Mouse (Mus musculus) heart, postnatal 0 days (tissue): ENCODE measurements at regions not wholly inside any gene's neighbourhood (a gene's known extent, or its start where the extent isn't known, plus 50 kb on each side); places are given as distances from the start of the nearest gene placed in this dataset.
A peak's percentile ranks its signal among the peaks of the same experiment; 100 is the strongest.

ENCODE experiments used
- ATAC-seq: fragments of 200-750 bp; cut with Nextera tagmentation; 2 replicates; pipeline ENCODE4 v1.8.0; 2017; ENCODE audit warnings: low read depth, moderate number of reproducible peaks, moderate library complexity; ENCODE audit not compliant: insufficient read depth
- DNase-seq: peaks from one replicate; pipeline ENCODE4 v3.0.0-alpha.2; 2016; ENCODE audit warnings: low spot score
- H3K27ac ChIP-seq: fragments of 300-500 bp; sonication (generic); 2 replicates; pipeline ENCODE4 v1.5.1; 2014; ENCODE audit warnings: low read depth, mild to moderate bottlenecking
- H3K27me3 ChIP-seq: fragments of 300-500 bp; sonication (generic); 2 replicates; pipeline ENCODE4 v1.6.1; 2014; ENCODE audit warnings: low read length, mixed read lengths; ENCODE audit not compliant: control insufficient read depth, insufficient read depth
- H3K36me3 ChIP-seq: fragments of 300-500 bp; sonication (generic); replicated peaks from 2 replicates; pipeline ENCODE4 v1.6.1; 2014; ENCODE audit warnings: low read length, mixed read lengths; ENCODE audit not compliant: control insufficient read depth, insufficient read depth
- H3K4me1 ChIP-seq: fragments of 300-500 bp; sonication (generic); 2 replicates; pipeline ENCODE4 v1.6.1; 2014; ENCODE audit warnings: antibody characterized with exemption; ENCODE audit not compliant: control insufficient read depth, insufficient read depth
- H3K4me2 ChIP-seq: fragments of 300-500 bp; sonication (generic); 2 replicates; pipeline ENCODE4 v1.6.1; 2014; ENCODE audit warnings: low read depth, mild to moderate bottlenecking, low read length, moderate library complexity
- H3K4me3 ChIP-seq: fragments of 300-500 bp; sonication (generic); 2 replicates; pipeline ENCODE4 v1.5.1; 2014; ENCODE audit warnings: low read depth, low read length
- H3K9ac ChIP-seq: fragments of 300-500 bp; sonication (generic); replicated peaks from 2 replicates; pipeline ENCODE4 v1.6.1; 2014; ENCODE audit warnings: low read depth, low read length, mixed read lengths
- H3K9me3 ChIP-seq: fragments of 300-500 bp; sonication (generic); replicated peaks from 2 replicates; pipeline ENCODE4 v1.6.1; 2016; ENCODE audit warnings: low read length; ENCODE audit not compliant: control insufficient read depth
- CTCF ChIP-seq: IDR thresholded peaks from 2 replicates; pipeline ENCODE4 v1.5.1; 2016; ENCODE audit warnings: antibody characterized with exemption, control low read depth, low read depth
- EP300 ChIP-seq: IDR thresholded peaks from 2 replicates; pipeline ENCODE4 v1.6.1; 2016; ENCODE audit warnings: antibody characterized with exemption, low read depth
- WGBS: fragments of 180-500 bp; shearing (Covaris S2); extraction: QIAGEN DNeasy Blood & Tissue Kit; methylation state at CpG from one replicate; pipeline ENCODE4 v1.1.7; 2014; 5-methylcytosine and 5-hydroxymethylcytosine counted together

- DNase-seq: no peak
Measured at GRCm38 (mm10) chr8:128039341-128040064, 318.9 kb upstream of the Nrp1 start.

GRCm38 (mm10) chr8:128042877-128043276, 315.5 kb upstream of the Nrp1 start:
- ATAC-seq (no peak), DNase-seq (no peak)
- no peak overlapping the region for H3K27ac ChIP-seq
- no peak overlapping the region for H3K4me3 ChIP-seq
- no peaks in the 10 kb centered on the region for H3K27me3 ChIP-seq
- no peaks in the 10 kb centered on the region for H3K36me3 ChIP-seq
- WGBS: 70% methylated on average over 2 of the region's 2 CpGs
- H3K4me1 ChIP-seq: 0 out of 2 replicates have a peak, but pooled peaks cover 3% of the 10 kb centered on the region
- H3K4me2 ChIP-seq: no peak overlapping the region
- H3K9me3 ChIP-seq: no peaks in the 10 kb centered on the region
- TF ChIP-seq EP300 (no peak), CTCF (no peak)
- H3K9ac ChIP-seq: no peak overlapping the region

More at GRCm38 (mm10) chr8:128039341-128040064, 318.9 kb upstream of the Nrp1 start:
- Histone ChIP-seq H3K4me2 (no peak overlapping the region), H3K9ac (no peak overlapping the region), H3K36me3 (no peaks in the 10 kb centered on the region), H3K27me3 (no peaks in the 10 kb centered on the region), H3K4me1 (peaks cover 5% of the 10 kb centered on the region), H3K4me3 (no peak overlapping the region), H3K27ac (no peak overlapping the region), H3K9me3 (no peaks in the 10 kb centered on the region)
- TF ChIP-seq EP300 (no peak), CTCF (no peak)
- ATAC-seq: no peak
- WGBS: 67% methylated on average over 6 of the region's 6 CpGs

GRCm38 (mm10) chr8:128043392-128043791, 315.0 kb upstream of the Nrp1 start:
- no peak for TF ChIP-seq CTCF
- no peak for TF ChIP-seq EP300
- Histone ChIP-seq H3K4me3 (no peak overlapping the region), H3K9me3 (no peaks in the 10 kb centered on the region), H3K4me1 (0 out of 2 replicates have a peak, but pooled peaks cover 3% of the 10 kb centered on the region), H3K36me3 (no peaks in the 10 kb centered on the region), H3K9ac (no peak overlapping the region), H3K27me3 (no peaks in the 10 kb centered on the region), H3K27ac (no peak overlapping the region), H3K4me2 (no peak overlapping the region)
- 73% methylated on average over 4 of the region's 4 CpGs for WGBS
- no peak for DNase-seq
- ATAC-seq: no peak

GRCm38 (mm10) chr8:128056251-128056650, 302.2 kb upstream of the Nrp1 start:
- H3K4me2 ChIP-seq: no peak overlapping the region
- no peak overlapping the region for H3K9ac ChIP-seq
- ATAC-seq: peak; percentile 62
- no peaks in the 10 kb centered on the region for H3K4me1 ChIP-seq
- no peaks in the 10 kb centered on the region for H3K27me3 ChIP-seq
- H3K9me3 ChIP-seq: no peaks in the 10 kb centered on the region
- H3K27ac ChIP-seq: no peak overlapping the region
- no peak overlapping the region for H3K4me3 ChIP-seq
- TF ChIP-seq CTCF (no peak), EP300 (no peak)
- DNase-seq: peak; percentile 46
- no peaks in the 10 kb centered on the region for H3K36me3 ChIP-seq
- 44% methylated on average over 8 of the region's 8 CpGs for WGBS

- ATAC-seq: no peak
Measured at GRCm38 (mm10) chr8:128057845-128058244, 300.6 kb upstream of the Nrp1 start.

GRCm38 (mm10) chr8:128059817-128060216, 298.6 kb upstream of the Nrp1 start:
- no peak for DNase-seq
- Histone ChIP-seq H3K9ac (no peak overlapping the region), H3K27ac (no peak overlapping the region), H3K36me3 (no peaks in the 10 kb centered on the region), H3K4me1 (no peaks in the 10 kb centered on the region), H3K4me3 (no peak overlapping the region), H3K4me2 (no peak overlapping the region), H3K9me3 (no peaks in the 10 kb centered on the region), H3K27me3 (no peaks in the 10 kb centered on the region)
- 93% methylated on average over 3 of the region's 3 CpGs for WGBS
- TF ChIP-seq CTCF (no peak), EP300 (no peak)
- no peak for ATAC-seq

More at GRCm38 (mm10) chr8:128057845-128058244, 300.6 kb upstream of the Nrp1 start:
- no peaks in the 10 kb centered on the region for H3K27me3 ChIP-seq
- TF ChIP-seq CTCF (no peak), EP300 (no peak)
- H3K4me3 ChIP-seq: no peak overlapping the region
- no peak for DNase-seq
- no peak overlapping the region for H3K27ac ChIP-seq
- H3K9me3 ChIP-seq: no peaks in the 10 kb centered on the region
- H3K4me2 ChIP-seq: no peak overlapping the region
- no peaks in the 10 kb centered on the region for H3K36me3 ChIP-seq
- WGBS: 88% methylated on average over 6 of the region's 6 CpGs
- H3K9ac ChIP-seq: no peak overlapping the region
- no peaks in the 10 kb centered on the region for H3K4me1 ChIP-seq
